Mouse (Mus musculus) cerebellum, postnatal 4 days (tissue): ENCODE data around the gene Ampd2.

Source experiments
- DNase-seq, 2 experiments: peaks; one replicate each; pipeline ENCODE4 v3.0.0; 2022; ENCODE audit warnings: low spot score in 2 of 2, mixed read lengths in 1 of 2

Ampd2 gene

DNA sequence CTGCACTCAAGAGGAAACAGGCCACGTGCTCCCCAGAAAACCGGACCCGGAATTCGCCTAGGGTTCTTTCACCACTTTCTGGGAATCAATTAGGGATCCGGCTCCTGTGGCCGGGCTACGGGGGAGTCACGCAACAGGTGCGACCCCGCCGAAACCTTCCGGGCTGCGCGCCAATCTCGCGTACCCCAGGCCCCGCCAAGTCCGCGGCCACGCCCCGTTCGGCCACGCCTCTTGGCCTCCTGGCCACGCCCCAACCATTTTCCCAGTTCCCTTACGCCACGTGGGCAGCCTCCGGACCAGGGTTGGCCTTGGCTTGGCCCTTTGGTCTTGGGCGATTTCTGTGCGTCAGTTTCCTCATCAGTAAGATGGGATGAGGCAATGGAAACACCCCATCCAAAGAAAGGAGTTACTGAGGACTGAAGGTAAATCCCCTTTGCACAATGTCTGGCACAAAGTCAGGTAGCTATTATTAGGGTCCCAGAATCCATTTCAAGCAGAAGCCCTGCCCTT, at the start of gene Ampd2:
Ampd2 (minus strand) TSS at position 182 of the 510 bp plus-strand sequence.
- peak in 1 of 2 experiments; percentile 70 for DNase-seq

DNA sequence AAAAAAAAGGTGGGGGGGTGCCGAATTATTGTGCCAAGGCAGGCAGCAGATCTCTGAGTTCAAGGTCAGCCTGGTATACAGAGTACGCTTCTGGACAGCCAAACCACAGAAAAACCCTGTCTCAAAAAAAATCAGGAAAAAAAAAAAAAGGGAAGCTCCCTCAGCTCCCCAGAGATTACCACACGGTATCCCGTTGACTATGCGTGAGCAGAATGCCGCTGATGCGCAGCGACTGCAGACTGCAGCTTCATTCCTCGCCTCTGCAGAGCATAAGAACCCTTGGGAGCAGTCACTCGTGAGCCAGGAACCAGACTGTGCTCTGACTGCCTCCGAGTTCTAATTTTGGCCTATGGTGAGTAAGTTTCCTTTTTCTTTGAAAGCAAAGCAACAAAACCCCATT, 48.2 kb upstream of the Ampd2 start:
- no peak for DNase-seq

GRCm38 (mm10) chr3:108132484-108132883, 46.0 kb upstream of the Ampd2 start:
- no peak for DNase-seq

GRCm38 (mm10) chr3:108131821-108132220, 45.4 kb upstream of the Ampd2 start:
- no peak for DNase-seq

DNA sequence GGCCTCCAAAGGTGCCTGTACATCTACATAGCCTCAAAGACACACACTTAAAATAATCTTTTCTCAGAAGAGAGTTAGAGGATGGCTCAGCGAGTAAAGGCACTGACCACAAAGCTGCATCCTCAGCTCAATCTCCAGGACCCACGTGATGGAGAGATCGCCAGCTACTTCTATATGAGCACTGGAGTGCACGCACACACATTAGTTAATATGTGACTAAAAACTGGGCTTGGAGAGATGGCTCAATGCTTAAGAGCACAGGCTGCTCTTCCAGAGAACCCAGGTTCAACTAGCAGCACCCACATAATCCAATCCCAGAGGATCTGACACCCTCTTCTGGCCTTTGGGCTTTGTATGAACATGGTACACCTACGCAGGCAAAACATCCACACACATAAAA, 44.8 kb upstream of the Ampd2 start:
- no peak for DNase-seq

- DNase-seq = no peak
Observed at GRCm38 (mm10) chr3:108129804-108130203, 43.4 kb upstream of the Ampd2 start.

- no peak for DNase-seq
Observed at GRCm38 (mm10) chr3:108129367-108129766, 42.9 kb upstream of the Ampd2 start.

DNA sequence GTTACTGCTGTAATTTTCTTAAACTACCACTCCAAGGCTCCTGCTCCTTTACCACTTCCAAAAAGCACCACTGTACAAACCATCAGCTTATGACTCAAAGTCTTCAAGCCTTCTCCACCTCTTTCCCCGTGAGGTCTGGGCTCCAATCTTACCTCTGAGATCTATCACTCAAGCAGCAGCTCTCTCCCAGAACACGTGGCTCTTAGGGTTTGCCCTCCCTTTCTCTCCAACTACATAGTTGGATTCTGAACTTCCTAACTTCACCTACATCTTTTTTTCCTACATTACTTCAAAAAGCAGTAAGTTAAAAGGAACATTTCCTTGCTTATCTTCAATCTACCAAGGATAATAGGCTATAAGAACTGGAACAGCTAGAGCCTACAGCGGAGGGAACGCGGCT, 42.1 kb upstream of the Ampd2 start:
- no peak for DNase-seq

- no peak for DNase-seq
Observed at GRCm38 (mm10) chr3:108126327-108126726, 39.9 kb upstream of the Ampd2 start.

DNA sequence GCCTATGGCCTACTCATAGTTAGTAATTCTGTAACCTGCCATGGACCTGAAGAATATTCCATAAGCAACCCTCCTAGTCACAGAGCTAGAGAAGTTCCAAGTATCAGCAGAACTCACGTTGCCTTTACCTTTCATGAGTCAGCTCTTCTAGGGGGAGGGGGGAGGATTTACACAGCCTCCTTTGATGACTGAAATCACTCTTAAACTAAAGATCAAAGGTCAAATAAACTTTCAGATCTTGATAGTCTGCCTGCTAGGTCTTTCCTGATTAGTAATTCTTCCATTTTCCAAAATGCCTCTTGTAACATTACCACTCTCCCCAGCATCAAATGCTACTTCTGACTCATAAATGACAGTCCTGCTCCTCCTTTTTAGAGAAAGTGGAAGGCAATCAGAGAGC, 37.7 kb upstream of the Ampd2 start:
- no peak for DNase-seq

DNA sequence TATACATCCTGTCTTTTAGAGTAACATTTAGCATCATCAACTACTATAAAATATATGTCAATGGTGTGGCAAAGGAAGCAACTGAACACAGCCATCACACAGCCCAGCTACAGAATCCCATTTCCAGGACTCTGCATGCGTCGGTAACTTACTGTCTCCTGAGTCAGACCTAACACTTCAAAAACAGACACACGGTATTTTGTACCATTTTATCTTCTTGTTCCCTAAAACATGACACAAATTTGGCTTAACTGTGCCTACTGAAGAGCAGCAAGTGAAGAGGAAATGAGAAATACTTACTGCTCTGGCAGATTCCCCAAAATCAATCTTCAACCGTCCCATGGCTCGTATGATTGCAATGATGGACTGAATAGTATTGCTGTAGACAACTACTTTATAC, 36.8 kb upstream of the Ampd2 start:
- no peak for DNase-seq

- no peak for DNase-seq
Observed at GRCm38 (mm10) chr3:108121101-108121500, 34.6 kb upstream of the Ampd2 start.

- DNase-seq = no peak
Observed at GRCm38 (mm10) chr3:108117465-108117864, 31.0 kb upstream of the Ampd2 start.

- DNase-seq = no peak
Observed at GRCm38 (mm10) chr3:108113591-108114289, 27.3 kb upstream of the Ampd2 start.

DNA sequence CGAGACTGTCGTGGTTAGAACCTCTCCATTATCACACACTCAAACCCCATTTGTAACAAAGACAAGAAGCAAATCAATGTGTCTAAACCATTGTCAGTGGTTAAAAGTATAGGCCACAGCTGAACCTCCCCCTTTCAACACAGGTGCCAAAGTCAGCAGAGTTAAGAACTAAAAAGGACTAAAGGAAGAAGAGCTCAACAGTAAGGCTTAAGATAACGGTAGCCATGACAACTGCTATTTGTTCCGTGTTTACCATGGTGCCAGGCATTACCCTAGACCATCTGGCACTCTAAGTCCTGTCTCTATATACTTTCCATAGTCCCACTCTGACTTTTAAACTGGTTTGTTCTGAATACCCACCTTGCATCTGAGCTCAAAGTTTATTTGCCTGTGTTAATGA, 26.2 kb upstream of the Ampd2 start:
- DNase-seq = no peak

DNA sequence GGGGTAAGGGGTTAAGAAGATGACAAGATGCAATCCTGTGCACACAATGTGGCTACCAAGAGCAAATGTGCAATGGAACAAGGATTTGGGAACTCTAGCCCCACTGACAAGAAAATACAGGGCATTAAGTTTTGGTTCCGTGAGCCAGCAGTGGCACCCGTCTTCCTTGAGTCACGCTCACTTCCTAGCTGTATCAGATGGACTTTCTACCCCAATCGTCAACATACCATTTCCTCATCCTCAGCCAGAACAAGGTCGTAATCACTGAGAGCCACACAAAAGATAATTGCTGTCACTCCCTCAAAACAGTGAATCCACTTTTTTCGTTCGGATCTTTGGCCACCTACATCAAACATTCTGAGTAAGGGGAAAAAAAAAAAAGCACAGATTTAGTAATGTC, 25.8 kb upstream of the Ampd2 start:
- DNase-seq = no peak

DNA sequence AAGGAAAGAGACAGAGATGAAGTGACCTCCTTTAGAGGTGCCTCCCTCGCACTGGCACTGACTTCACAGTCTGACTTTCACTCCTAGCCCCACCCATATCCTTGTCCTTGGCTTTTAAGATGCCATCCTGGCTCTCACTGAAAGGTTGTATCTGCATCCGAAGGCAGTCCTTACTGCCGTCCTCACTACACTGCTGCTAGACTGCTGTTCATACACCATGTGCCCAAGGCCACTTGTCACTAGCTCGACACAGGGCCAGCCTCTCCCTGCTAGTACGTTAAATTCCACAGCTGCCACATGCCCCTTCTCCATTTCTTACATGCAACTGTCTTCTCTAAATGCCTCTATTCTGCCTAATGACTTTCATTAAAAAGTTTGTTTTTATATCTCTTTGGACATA, 24.9 kb upstream of the Ampd2 start:
- DNase-seq = no peak

DNA sequence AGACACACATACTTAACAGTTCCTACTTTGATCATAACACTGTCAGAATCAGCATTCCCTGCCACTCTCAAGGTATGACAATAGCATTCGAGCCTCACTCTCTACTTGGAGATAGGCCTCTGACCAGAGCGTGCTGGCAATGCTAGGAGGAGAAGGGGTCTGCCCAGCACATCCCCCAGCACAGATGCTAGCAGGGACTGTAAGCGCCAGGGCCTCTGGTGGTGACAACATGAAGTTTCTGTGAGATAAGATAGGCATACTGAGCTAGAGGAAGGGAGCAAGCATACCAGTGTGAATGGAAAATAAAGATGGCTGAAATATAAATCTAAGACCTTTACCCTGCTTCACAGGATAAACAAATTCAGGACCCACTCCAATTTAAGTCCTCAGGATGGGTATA, 18.8 kb upstream of the Ampd2 start:
- no peak for DNase-seq

DNA sequence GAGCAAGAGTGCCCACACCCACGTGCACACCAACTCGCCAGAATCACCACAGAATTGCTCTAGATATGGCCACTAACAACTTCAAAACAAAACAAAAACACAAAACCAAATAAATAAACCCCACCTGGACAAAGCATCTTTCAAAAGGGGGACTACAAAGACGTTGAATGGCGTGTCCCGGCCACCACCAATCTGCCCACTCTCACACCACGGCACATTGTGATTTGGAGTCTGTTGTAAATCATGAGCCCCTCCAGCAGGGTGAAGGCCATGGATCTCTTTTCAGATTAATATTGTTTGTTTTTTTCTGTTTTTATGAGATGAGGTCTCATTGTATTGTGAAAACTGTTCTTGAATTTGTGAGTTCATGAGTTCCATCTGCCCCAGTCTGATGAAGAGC, 15.6 kb upstream of the Ampd2 start:
- no peak for DNase-seq

- no peak for DNase-seq
Observed at GRCm38 (mm10) chr3:108101594-108101993, 15.1 kb upstream of the Ampd2 start.

- no peak for DNase-seq
Observed at GRCm38 (mm10) chr3:108098316-108098715, 11.9 kb upstream of the Ampd2 start.

DNA sequence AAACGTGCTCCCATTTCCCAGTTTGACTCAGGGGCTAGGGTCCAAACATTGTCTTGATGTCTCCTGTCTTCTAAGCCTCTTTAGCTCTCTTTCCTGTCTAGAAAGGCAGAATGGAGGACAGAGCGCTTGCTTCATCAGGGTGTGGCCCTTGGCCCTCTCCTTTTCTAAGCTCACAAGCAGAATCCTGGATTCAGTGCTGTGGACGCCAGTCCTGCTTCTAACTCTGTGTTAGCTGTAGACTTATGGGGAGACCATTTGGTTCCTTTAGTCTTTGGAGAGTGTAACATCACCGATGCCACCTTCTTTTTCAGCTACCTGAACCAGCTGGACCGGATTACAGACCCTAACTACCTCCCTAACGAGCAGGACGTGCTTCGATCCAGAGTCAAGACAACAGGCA, 11.2 kb upstream of the Ampd2 start:
- DNase-seq = no peak

- no peak for DNase-seq
Observed at GRCm38 (mm10) chr3:108096726-108097125, 10.3 kb upstream of the Ampd2 start.

- no peak for DNase-seq
Observed at GRCm38 (mm10) chr3:108096226-108096625, 9.8 kb upstream of the Ampd2 start.
